Mouse (Mus musculus): ENCODE data around the gene H2-T24. TPM values are rescaled to one million over a fixed set of nuclear protein-coding genes. Genes with fewer than 3 reads are reported as not detected.
"Not testable (repeated sequence)": the region's sequence is repeated elsewhere in the genome, so short reads cannot be mapped to it uniquely, and the experiment has no call there.

Gene H2-T24
- polyA plus RNA-seq, 1 experiment from 2014 or later, result 3.2 TPM

DNA sequence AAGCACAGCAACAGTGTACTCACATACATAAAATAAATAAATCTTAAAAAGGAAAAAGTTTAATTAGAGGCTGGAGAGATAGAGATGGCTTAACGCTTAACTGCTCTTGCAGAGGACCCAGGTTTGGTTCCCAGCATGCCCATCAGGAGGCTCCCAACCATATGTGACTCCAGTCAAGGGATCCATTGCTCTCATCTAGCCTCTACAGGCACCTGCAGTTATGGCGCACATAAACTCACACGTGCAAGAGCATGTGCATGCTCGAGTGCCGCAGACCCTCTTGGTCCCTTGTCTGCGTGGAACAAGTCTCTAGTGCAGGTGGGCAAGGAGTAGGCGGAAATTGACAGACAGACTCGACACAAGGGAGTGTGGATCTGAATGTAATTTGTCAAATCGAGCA, 1.7 kb upstream of the H2-T24 start:
- Histone ChIP-seq H3K27ac (no peak overlapping the region), H3K9ac (replicated peaks) (no peak overlapping the region), H3K4me3 (replicated peaks) (no peak overlapping the region), H3K36me3 (no peaks in the 10 kb centered on the region), H3K4me1 (replicated peaks) (peaks cover 6% of the 10 kb centered on the region; the same call in 1 of the 2 replicates), H3K9me3 (no peaks in the 10 kb centered on the region), H3K27me3 (no peaks in the 10 kb centered on the region), H3K4me2 (no peak overlapping the region)
- no peak for ATAC-seq (ENCODE audit: insufficient number of reproducible peaks, insufficient read depth, low FRiP score, low TSS enrichment, low read depth)
- 92% methylated on average over 9 of the region's 9 CpGs for WGBS

DNA sequence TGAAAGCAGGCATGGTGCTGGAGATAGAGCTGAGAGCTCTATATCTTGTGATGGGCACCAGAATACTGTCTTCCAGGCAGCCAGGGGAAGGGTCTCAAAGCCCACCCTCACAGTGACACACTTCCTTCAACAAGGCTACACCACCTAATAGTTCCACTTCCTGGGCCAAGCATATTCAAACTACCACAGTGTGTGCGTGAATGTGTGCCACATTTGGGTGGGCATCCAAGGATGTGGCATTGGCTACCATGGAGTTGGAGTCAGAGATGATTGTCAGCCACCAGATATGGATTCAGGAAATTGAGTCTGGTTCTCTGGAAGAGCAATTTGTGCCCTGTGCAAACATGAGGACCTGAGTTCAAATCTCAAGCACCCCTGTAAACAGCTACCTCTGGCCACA, 949 bp upstream of the H2-T24 start:
- Histone ChIP-seq H3K4me2 (no peak overlapping the region), H3K9ac (replicated peaks) (no peak overlapping the region), H3K36me3 (no peaks in the 10 kb centered on the region), H3K27me3 (no peaks in the 10 kb centered on the region), H3K9me3 (no peaks in the 10 kb centered on the region), H3K27ac (no peak overlapping the region), H3K4me3 (replicated peaks) (no peak overlapping the region), H3K4me1 (replicated peaks) (peaks cover 6% of the 10 kb centered on the region; the same call in 1 of the 2 replicates)
- 83% methylated on average over 1 of the region's 1 CpGs for WGBS
- no peak for ATAC-seq (ENCODE audit: insufficient number of reproducible peaks, insufficient read depth, low FRiP score, low TSS enrichment, low read depth)

DNA sequence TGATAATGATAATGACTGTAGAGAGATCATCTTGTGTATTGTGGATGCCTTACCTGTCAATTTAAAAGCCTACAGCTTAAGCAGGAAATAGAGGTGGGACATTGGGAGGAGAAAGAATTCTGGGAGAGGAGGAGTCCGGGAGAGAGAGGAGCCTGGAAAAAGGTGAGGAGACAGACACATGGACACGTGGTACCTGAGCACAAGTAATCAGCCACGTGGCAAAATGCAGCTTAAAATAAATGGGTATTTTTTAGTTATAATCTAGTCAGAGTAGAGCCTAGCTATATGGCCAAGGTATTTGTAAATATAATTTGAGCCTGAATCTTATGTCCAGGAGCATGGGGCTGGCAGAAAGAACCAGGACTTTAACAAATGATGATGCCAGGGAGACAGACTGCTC, 841 bp downstream of the H2-T24 start:
- Histone ChIP-seq H3K4me1 (replicated peaks) (peaks cover 6% of the 10 kb centered on the region; the same call in 1 of the 2 replicates), H3K9me3 (no peaks in the 10 kb centered on the region), H3K4me2 (no peak overlapping the region), H3K27ac (no peak overlapping the region), H3K36me3 (peaks cover 14% of the 10 kb centered on the region), H3K9ac (replicated peaks) (no peak overlapping the region), H3K27me3 (no peaks in the 10 kb centered on the region), H3K4me3 (replicated peaks) (no peak overlapping the region)
- no peak for ATAC-seq (ENCODE audit: insufficient number of reproducible peaks, insufficient read depth, low FRiP score, low TSS enrichment, low read depth)
- WGBS, result 70% methylated on average over 3 of the region's 3 CpGs

DNA sequence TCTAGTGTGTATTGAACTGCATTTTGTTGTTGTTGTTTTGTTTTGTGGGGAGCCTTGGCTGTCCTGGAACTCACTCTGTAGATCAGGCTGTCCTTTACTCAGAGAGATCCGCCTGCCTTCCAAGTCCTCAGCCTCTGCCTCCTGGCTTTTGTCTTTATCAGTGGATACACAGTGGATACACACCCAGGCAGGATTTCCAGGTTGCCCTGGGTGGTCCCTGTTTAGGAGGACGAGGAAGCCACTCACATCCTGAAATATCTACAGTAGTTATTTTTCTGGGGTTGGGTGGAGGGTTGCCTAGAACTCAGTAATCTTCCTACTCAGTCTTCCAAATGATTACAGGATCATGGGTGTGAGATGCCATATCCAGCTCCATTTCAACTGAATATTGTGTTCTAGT, 1.4 kb downstream of the H2-T24 start:
- Histone ChIP-seq H3K4me2 (no peak overlapping the region), H3K9ac (replicated peaks) (no peak overlapping the region), H3K27me3 (no peaks in the 10 kb centered on the region), H3K9me3 (no peaks in the 10 kb centered on the region), H3K27ac (no peak overlapping the region), H3K4me1 (replicated peaks) (peaks cover 6% of the 10 kb centered on the region; the same call in 1 of the 2 replicates), H3K36me3 (peaks cover 19% of the 10 kb centered on the region), H3K4me3 (replicated peaks) (no peak overlapping the region)
- no peak for ATAC-seq (ENCODE audit: insufficient number of reproducible peaks, insufficient read depth, low FRiP score, low TSS enrichment, low read depth)
- WGBS, result 69% methylated on average over 2 of the region's 2 CpGs

DNA sequence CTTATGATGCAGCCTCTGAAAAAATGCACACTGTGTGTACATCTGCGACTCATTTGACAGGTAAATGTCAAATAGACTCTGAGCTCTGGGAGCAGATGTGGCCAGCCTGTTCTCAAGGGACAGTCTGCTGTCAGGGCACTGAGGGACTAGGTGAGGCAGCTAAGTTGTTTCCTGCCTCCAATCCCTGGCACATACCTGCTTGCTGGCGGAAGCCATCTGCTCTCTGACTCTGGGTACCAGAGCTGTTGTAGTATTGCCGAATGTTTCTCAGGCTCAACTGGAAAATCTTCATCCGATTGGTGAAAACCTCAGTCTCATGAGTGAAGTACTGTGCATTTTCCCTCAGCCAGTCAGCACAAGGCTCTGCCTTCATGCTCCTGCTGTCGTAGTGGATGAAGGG, 3.3 kb downstream of the H2-T24 start:
- H3K9ac ChIP-seq (replicated peaks), result no peak overlapping the region
- no peaks in the 10 kb centered on the region for H3K27me3 ChIP-seq
- H3K27ac ChIP-seq, result no peak overlapping the region
- H3K36me3 ChIP-seq, result peaks cover 19% of the 10 kb centered on the region
- H3K4me3 ChIP-seq (replicated peaks), result no peak overlapping the region
- WGBS, result 91% methylated on average over 5 of the region's 5 CpGs
- no peak for ATAC-seq (ENCODE audit: insufficient number of reproducible peaks, insufficient read depth, low FRiP score, low TSS enrichment, low read depth)
- no peaks in the 10 kb centered on the region for H3K9me3 ChIP-seq
- peaks cover 6% of the 10 kb centered on the region; the same call in 1 of the 2 replicates for H3K4me1 ChIP-seq (replicated peaks)
- H3K4me2 ChIP-seq, result no peak overlapping the region

DNA sequence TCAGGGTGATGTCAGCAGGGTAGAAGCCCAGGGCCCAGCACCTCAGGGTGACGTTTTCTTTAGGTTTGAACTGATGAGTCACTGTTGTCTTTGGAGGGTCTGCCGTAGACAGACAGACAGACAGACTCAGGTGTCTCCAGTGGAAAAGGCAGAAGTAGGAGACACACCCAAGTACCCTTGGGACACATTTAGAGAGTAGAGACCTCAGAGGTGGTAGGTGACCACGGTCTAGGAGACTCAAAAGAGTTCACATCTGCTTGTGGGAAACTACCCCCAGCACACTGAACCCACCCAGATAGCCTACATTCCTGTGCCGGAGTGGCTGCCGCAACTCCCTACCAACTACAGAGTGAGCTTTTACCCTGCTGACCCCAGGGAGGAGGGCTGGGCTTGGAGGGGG, 5.4 kb downstream of the H2-T24 start:
- ATAC-seq (ENCODE audit: insufficient number of reproducible peaks, insufficient read depth, low FRiP score, low TSS enrichment, low read depth), result no peak
- H3K36me3 ChIP-seq, result peaks cover 19% of the 10 kb centered on the region
- no peak overlapping the region for H3K9ac ChIP-seq (replicated peaks)
- no peaks in the 10 kb centered on the region for H3K4me1 ChIP-seq (replicated peaks)
- no peak overlapping the region for H3K4me3 ChIP-seq (replicated peaks)
- WGBS, result 91% methylated on average over 5 of the region's 5 CpGs
- H3K27me3 ChIP-seq, result no peaks in the 10 kb centered on the region
- no peaks in the 10 kb centered on the region for H3K9me3 ChIP-seq
- no peak overlapping the region for H3K27ac ChIP-seq
- H3K4me2 ChIP-seq, result no peak overlapping the region

DNA sequence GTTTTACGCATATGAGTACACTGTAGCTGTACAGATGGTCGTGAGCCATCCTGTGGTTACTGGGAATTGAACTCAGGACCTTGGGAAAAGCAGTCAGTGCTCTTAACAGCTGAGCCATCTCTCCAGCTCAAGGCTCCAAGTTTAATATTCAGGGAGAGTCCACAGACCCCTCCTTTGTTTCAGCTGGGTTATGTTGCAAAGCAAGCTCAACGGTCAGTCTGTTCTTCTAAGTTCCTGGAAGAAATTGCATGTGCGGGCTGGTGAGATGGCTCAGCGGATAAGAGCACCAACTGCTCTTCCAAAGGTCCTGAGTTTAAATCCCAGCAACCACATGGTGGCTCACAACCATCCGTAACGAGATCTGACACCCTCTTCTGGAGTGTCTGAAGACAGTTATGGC, 16.0 kb downstream of the H2-T24 start:
- H3K9ac ChIP-seq (replicated peaks); ATAC-seq (ENCODE audit: insufficient number of reproducible peaks, insufficient read depth, low FRiP score, low TSS enrichment, low read depth); H3K36me3 ChIP-seq; H3K4me3 ChIP-seq (replicated peaks); H3K4me2 ChIP-seq; H3K4me1 ChIP-seq (replicated peaks); H3K27me3 ChIP-seq; H3K27ac ChIP-seq; H3K9me3 ChIP-seq: not testable (repeated sequence)
- WGBS, result 95% methylated on average over 7 of the region's 7 CpGs

DNA sequence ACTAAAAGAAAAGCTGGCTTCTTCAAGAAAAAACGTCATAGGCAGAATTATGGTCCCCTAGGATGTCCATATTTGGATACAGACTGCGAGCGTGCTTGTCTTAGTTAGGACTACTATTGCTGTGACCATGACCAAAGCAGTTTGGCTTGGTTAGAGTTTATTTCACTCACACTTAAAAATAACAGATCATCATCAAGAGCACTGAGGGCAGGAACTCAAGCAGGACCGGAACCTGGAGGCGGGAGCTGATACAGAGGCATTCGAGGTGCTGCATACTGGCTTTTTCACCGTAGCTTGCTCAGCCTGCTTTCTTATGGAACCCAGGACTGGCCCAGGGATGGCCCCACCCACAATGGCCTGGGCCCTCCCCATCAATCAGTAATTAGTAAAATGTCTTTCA, 17.0 kb downstream of the H2-T24 start:
- H3K4me2 ChIP-seq, result no peak overlapping the region
- no peak overlapping the region for H3K9ac ChIP-seq (replicated peaks)
- H3K4me3 ChIP-seq (replicated peaks), result no peak overlapping the region
- no peak for ATAC-seq (ENCODE audit: insufficient number of reproducible peaks, insufficient read depth, low FRiP score, low TSS enrichment, low read depth)
- H3K27ac ChIP-seq, result no peak overlapping the region
- H3K27me3 ChIP-seq, result no peaks in the 10 kb centered on the region
- peaks cover 5% of the 10 kb centered on the region; the same call in 1 of the 2 replicates for H3K36me3 ChIP-seq
- H3K9me3 ChIP-seq, result 0 out of 2 replicates have a peak, but pooled peaks cover 4% of the 10 kb centered on the region
- WGBS, result 95% methylated on average over 7 of the region's 7 CpGs
- no peaks in the 10 kb centered on the region for H3K4me1 ChIP-seq (replicated peaks)

DNA sequence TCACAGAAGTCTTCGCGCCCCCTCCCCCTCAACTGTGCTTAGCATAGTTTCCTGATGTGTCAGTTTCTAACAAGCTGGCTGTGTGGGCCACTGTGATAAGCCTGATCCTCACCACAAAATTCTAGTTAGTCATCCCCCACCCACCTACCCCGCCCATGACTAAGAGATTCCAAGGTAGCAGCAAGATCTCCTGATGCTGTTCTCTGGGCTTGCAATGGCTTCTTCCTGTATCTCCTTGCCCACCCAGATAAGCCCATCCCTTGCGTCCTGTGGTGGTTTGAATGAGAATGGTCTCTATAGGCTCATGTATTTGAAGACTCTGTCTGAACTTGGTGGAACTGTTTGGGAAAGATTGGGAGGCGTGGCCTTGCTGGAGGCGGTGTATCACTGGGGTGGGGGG, 18.4 kb downstream of the H2-T24 start:
- H3K9me3 ChIP-seq, result 0 out of 2 replicates have a peak, but pooled peaks cover 4% of the 10 kb centered on the region
- H3K36me3 ChIP-seq, result peaks cover 5% of the 10 kb centered on the region; the same call in 1 of the 2 replicates
- H3K4me1 ChIP-seq (replicated peaks), result 0 out of 2 replicates have a peak, but pooled peaks cover 5% of the 10 kb centered on the region
- no peak overlapping the region for H3K4me2 ChIP-seq
- 96% methylated on average over 6 of the region's 6 CpGs for WGBS
- no peak for ATAC-seq (ENCODE audit: insufficient number of reproducible peaks, insufficient read depth, low FRiP score, low TSS enrichment, low read depth)
- no peak overlapping the region for H3K4me3 ChIP-seq (replicated peaks)
- no peak overlapping the region for H3K9ac ChIP-seq (replicated peaks)
- no peak overlapping the region for H3K27ac ChIP-seq
- no peaks in the 10 kb centered on the region for H3K27me3 ChIP-seq

DNA sequence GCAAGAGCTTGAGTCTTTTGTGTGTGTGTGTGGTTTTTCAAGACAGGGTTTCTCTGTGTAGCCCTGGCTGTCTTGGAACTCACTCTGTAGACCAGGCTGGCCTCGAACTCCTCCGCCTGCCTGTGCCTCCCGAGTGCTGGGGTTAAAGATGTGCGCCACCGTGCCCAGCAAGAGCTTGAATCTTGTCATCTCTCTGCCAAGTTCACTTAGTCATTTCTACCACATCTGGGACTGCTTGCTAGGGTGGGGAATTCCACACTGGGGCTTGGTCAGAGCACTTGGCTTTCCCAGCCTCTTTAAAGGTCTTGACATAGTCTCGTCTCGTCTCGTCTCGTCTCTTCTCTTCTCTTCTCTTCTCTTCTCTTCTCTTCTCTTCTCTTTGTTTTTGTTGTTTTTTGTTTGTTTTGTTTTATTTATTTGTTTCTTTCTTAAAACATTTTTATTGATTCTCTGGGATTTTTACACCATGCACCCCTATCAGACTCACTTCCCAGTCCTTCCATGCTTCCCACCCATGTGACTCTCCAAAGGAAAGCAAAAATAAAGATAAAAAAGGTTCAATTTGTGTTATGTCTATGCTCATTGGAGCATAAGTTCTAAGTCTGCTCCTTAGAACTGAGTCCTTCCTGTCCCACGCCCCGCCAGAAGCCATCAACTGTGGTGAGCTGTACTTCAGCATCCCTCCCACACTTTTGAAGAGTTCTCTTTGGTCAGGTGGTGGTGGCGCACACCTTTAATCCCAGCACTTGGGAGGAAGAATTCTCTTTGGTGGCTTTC, 19.1 kb downstream of the H2-T24 start:
- 97% methylated on average over 12 of the region's 12 CpGs for WGBS
- Histone ChIP-seq H3K9ac (replicated peaks) (no peak overlapping the region), H3K4me3 (replicated peaks) (no peak overlapping the region), H3K27ac (no peak overlapping the region), H3K9me3 (no peaks in the 10 kb centered on the region), H3K36me3 (peaks cover 5% of the 10 kb centered on the region; the same call in 1 of the 2 replicates), H3K27me3 (no peaks in the 10 kb centered on the region), H3K4me2 (no peak overlapping the region), H3K4me1 (replicated peaks) (0 out of 2 replicates have a peak, but pooled peaks cover 5% of the 10 kb centered on the region)
- no peak for ATAC-seq (ENCODE audit: insufficient number of reproducible peaks, insufficient read depth, low FRiP score, low TSS enrichment, low read depth)

DNA sequence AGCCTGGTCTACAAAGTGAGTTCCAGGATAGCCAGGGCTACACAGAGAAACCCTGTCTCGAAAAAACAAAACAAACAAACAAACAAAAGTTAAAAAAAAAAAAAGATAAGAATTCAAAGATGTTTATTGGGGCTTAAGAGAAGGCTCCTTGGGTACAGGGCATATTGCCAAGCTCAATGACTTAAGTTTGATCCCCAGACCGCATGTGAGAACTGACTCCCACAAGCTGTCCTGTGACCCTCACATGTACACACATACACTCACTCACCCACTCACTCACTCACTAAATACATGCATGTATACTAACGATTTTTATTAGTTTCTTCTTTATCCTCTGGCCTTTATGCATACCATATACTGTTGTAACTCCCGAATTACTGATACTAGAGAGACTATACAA, 20.0 kb downstream of the H2-T24 start:
- ATAC-seq (ENCODE audit: insufficient number of reproducible peaks, insufficient read depth, low FRiP score, low TSS enrichment, low read depth), result no peak
- Histone ChIP-seq H3K4me3 (replicated peaks) (no peak overlapping the region), H3K27me3 (no peaks in the 10 kb centered on the region), H3K9me3 (no peaks in the 10 kb centered on the region), H3K27ac (no peak overlapping the region), H3K4me1 (replicated peaks) (peaks cover 8% of the 10 kb centered on the region), H3K36me3 (no peaks in the 10 kb centered on the region), H3K4me2 (no peak overlapping the region), H3K9ac (replicated peaks) (no peak overlapping the region)
- 88% methylated on average over 4 of the region's 4 CpGs for WGBS

DNA sequence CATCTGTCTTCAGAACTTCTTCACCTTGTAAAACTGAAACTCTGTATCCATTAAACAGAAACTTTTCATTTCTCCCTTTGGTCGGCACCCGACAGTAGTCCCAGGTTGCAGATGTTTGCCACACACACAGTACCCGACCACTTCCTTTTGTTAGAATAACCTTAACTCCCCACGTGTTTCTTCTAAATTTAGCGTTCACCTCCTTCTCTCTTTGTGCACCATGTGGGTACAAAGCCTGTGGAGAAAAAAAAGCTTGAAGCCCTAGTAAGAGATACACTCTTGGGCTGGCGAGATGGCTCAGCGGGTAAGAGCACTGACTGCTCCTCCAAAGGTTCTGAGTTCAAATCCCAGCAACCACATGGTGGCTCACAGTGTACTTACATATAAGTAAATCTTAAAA, 21.0 kb downstream of the H2-T24 start:
- Histone ChIP-seq H3K9me3 (no peaks in the 10 kb centered on the region), H3K27me3 (no peaks in the 10 kb centered on the region), H3K4me2 (no peak overlapping the region), H3K4me3 (replicated peaks) (no peak overlapping the region), H3K36me3 (no peaks in the 10 kb centered on the region), H3K9ac (replicated peaks) (no peak overlapping the region), H3K27ac (no peak overlapping the region), H3K4me1 (replicated peaks) (peaks cover 14% of the 10 kb centered on the region)
- WGBS, result 89% methylated on average over 7 of the region's 7 CpGs
- ATAC-seq (ENCODE audit: insufficient number of reproducible peaks, insufficient read depth, low FRiP score, low TSS enrichment, low read depth), result no peak
